Mouse (Mus musculus): ENCODE results near the gene 2510002D24Rik. TPM values are rescaled to one million over a fixed set of nuclear protein-coding genes. Genes with fewer than 3 reads are reported as not detected.

2510002D24Rik gene
- 12.2 TPM for polyA plus RNA-seq (2014; fragmentation: Illumina TruSeq; extraction: RNeasy Lipid Tissue Mini Kit (QIAGEN cat#74804); ENCODE audit: low read depth, low replicate concordance)

GRCm38 (mm10) chr16:18836468-18837208 lies at the start of gene 2510002D24Rik, which contains the start of gene Gm28539:
Gene 2510002D24Rik (plus strand): TSS chr16:18836578.
Gene Gm28539 (plus strand): TSS chr16:18836584.

DNA sequence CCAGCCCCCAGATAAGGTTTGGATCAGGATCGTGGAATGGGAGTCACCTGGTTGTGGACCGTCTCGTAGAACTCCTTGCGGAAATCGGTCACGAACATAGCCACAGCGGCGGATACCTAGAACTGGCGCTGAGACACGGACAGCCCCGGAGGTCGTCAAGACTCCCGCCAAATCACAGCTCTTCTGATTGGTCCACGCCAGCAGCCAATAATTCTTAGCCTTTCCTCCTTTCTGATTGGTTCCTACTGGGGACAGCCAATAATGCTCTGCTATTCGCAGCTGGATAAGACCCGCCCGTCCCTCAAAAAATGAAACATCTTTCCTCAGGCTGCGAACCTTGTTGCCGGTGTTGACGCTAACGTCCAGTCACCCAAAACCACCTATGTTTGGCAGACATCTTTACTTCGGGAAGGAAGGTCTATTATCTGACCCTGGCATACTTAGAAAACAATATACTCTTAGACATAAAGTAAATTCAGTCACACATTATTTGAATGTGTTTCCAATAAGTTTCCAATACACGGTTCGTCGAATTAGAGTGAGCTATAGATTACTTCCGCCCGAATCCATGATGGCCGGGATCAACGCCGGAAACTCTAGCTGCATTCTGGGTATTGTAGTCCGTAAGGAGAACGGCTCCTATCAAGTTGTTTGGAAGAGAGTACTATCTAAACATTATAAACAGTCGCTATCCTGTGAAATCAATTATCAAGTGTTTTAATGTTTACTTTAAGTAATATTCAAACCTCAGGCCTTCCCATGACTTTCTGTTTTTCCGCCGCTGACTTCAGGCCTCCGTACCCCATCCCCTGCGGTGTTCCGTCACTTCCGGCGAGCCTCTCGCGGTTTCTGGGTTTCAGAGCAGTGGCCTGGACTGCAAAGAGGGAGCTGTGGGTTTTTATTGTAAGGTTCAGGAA lies 24.7 kb upstream of the 2510002D24Rik start, which contains the start of the genes Ufd1 and Cdc45:
Ufd1 (plus strand) TSS at position 312 of the 917 bp plus-strand sequence.
Cdc45 (minus strand) TSS at position 520 of the 917 bp plus-strand sequence.

GRCm38 (mm10) chr16:18876442-18877308 lies 40.3 kb downstream of the 2510002D24Rik start, which contains the start of the genes Mrpl40 and Hira:
Gene Mrpl40 (minus strand): TSS chr16:18876862.
Gene Hira (plus strand): TSS chr16:18877037.

Other genes with a start within 250 kb of the 2510002D24Rik start
- gene Tbx1, start 245.9 kb upstream of the 2510002D24Rik start, polyA plus RNA-seq (2014; fragmentation: Illumina TruSeq; extraction: RNeasy Lipid Tissue Mini Kit (QIAGEN cat#74804); ENCODE audit: low read depth, low replicate concordance): 0.35 TPM
- not detected for gene Gp1bb, start 214.2 kb upstream of the 2510002D24Rik start, polyA plus RNA-seq (2014; fragmentation: Illumina TruSeq; extraction: RNeasy Lipid Tissue Mini Kit (QIAGEN cat#74804); ENCODE audit: low read depth, low replicate concordance)
- gene Gm49601, start 210.2 kb upstream of the 2510002D24Rik start, polyA plus RNA-seq (2014; fragmentation: Illumina TruSeq; extraction: RNeasy Lipid Tissue Mini Kit (QIAGEN cat#74804); ENCODE audit: low read depth, low replicate concordance): 2.0 TPM
- gene Sept5, start 206.6 kb upstream of the 2510002D24Rik start, polyA plus RNA-seq (2014; fragmentation: Illumina TruSeq; extraction: RNeasy Lipid Tissue Mini Kit (QIAGEN cat#74804); ENCODE audit: low read depth, low replicate concordance): 1.5 TPM
- not detected for gene Cldn5, start 59.7 kb upstream of the 2510002D24Rik start, polyA plus RNA-seq (2014; fragmentation: Illumina TruSeq; extraction: RNeasy Lipid Tissue Mini Kit (QIAGEN cat#74804); ENCODE audit: low read depth, low replicate concordance)
- gene Ufd1, start 24.8 kb upstream of the 2510002D24Rik start, polyA plus RNA-seq (2014; fragmentation: Illumina TruSeq; extraction: RNeasy Lipid Tissue Mini Kit (QIAGEN cat#74804); ENCODE audit: low read depth, low replicate concordance): 81.4 TPM
- gene Cdc45, start 24.6 kb upstream of the 2510002D24Rik start, polyA plus RNA-seq (2014; fragmentation: Illumina TruSeq; extraction: RNeasy Lipid Tissue Mini Kit (QIAGEN cat#74804); ENCODE audit: low read depth, low replicate concordance): 2.7 TPM
- gene Gm28539, start within 50 bp of the 2510002D24Rik start, polyA plus RNA-seq (2014; fragmentation: Illumina TruSeq; extraction: RNeasy Lipid Tissue Mini Kit (QIAGEN cat#74804); ENCODE audit: low read depth, low replicate concordance): not detected
- 52.5 TPM for gene Mrpl40, start 40.3 kb downstream of the 2510002D24Rik start, polyA plus RNA-seq (2014; fragmentation: Illumina TruSeq; extraction: RNeasy Lipid Tissue Mini Kit (QIAGEN cat#74804); ENCODE audit: low read depth, low replicate concordance)
- 18.1 TPM for gene Hira, start 40.5 kb downstream of the 2510002D24Rik start, polyA plus RNA-seq (2014; fragmentation: Illumina TruSeq; extraction: RNeasy Lipid Tissue Mini Kit (QIAGEN cat#74804); ENCODE audit: low read depth, low replicate concordance)